Mouse (Mus musculus): ENCODE results near the gene Tex50. TPM values are rescaled to one million over a fixed set of nuclear protein-coding genes. Genes with fewer than 3 reads are reported as not detected.

Gene Tex50
- not detected for polyA plus RNA-seq (2017; shearing (Covaris generic))

GRCm38 (mm10) chr1:161159214-161159613, at the start of gene Tex50:
Gene Tex50, minus strand, starts transcription at chr1:161159314.

GRCm38 (mm10) chr1:161142531-161143159, 16.5 kb downstream of the Tex50 start, which contains the start of gene Ankrd45:
Gene Ankrd45, plus strand, starts transcription at chr1:161142691.

DNA sequence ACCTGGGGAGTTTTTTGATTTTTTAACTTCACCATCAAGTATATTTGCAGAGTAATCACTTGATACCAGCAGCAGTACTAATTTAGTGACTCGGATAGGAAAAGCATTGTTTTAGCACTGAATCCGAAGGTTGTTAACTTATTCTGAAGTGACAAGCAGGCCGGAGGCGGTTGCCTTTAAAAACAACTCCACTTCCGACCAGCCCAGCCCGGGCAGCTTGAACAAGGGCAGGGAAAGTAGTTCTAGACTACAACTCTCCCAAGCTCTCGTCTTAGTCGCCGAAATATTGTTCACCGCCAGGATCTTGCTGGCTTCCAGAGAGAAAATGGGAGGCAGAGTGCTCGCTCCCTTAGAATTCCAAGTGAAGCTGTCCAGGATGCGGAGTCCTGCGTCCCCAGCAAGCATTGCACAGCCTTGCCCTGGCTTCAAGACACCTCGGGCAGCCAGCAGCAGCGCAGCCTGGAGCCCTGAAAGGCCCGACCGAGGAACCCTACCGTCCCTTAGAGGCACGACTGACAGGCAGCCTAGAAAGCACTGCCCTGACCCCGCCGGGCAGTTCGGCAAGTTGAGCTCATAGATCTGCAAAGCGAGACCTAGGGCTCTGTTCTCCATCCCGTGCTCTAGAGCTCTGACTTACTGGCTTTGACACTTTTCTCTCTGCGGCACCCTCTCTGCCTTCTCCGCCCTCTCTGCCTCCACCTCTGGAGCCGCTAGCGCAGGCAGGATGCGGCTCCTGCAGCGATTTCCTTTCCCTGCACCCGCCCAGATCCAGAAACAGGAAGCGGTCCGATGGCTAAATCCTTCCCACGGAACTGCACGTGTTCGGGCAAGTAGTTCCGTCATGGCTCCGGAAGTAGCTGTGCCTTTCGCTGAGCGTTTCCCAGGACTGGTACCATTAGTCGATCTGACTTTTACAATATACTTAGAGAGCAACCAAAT, 28.1 kb downstream of the Tex50 start, which contains the start of gene Klhl20:
TSS of gene Klhl20 (minus strand) at position 786 of the 939 bp plus-strand sequence.

Other genes with a start within 250 kb of the Tex50 start
- gene Serpinc1, start 180.7 kb downstream of the Tex50 start, polyA plus RNA-seq (2017; shearing (Covaris generic)) = 1.0 TPM
- gene Zbtb37, start 124.5 kb downstream of the Tex50 start, polyA plus RNA-seq (2017; shearing (Covaris generic)) = 8.8 TPM
- 13.5 TPM for gene Dars2, start 88.7 kb downstream of the Tex50 start, polyA plus RNA-seq (2017; shearing (Covaris generic))
- 81.4 TPM for gene Cenpl, start 88.6 kb downstream of the Tex50 start, polyA plus RNA-seq (2017; shearing (Covaris generic))
- 16.1 TPM for gene Klhl20, start 27.8 kb downstream of the Tex50 start, polyA plus RNA-seq (2017; shearing (Covaris generic))
- gene Ankrd45, start 16.6 kb downstream of the Tex50 start, polyA plus RNA-seq (2017; shearing (Covaris generic)) = not detected
- 1,138 TPM for gene Prdx6, start 91.9 kb upstream of the Tex50 start, polyA plus RNA-seq (2017; shearing (Covaris generic))
- 2.4 TPM for gene Tnfsf4, start 236.1 kb upstream of the Tex50 start, polyA plus RNA-seq (2017; shearing (Covaris generic))